ENCODE assay signal across 8 mouse cellular contexts in genomic region chr4:34777677-34778527, GRCm38 (mm10). TPM values are rescaled to one million over a fixed set of nuclear protein-coding genes. Genes with fewer than 3 reads are reported as not detected.
DNase-seq lines count a peak whose midpoint lies in the region; ATAC-seq and TF ChIP-seq lines count a peak whose summit lies in the region.

TSS of gene Smim8 (minus strand) at chr4:34778423.

- peak within 1 kb of the TSS; percentile 50 for H3K4me3 ChIP-seq in C2C12 (ENCODE audit: insufficient read depth, poor library complexity, severe bottlenecking)
- peak within 1 kb of the TSS; percentile 87 for H3K4me3 ChIP-seq in erythroblast, embryonic 14.5 days (replicated peaks)
- H3K4me3 ChIP-seq in heart, embryonic 13.5 days: peak within 1 kb of the TSS; percentile 71
- peak within 1 kb of the TSS; percentile 81 for H3K4me3 ChIP-seq in liver, embryonic 12.5 days
- peak within 1 kb of the TSS; percentile 59 for H3K4me3 ChIP-seq in stomach, embryonic 15.5 days (replicated peaks)

- peak within 1 kb of the TSS; percentile 58 for H3ac ChIP-seq in C2C12 (ENCODE audit: control insufficient read depth, insufficient read length, low read depth)

- WGBS in heart, embryonic 13.5 days: 5% methylated on average over 40 of the region's 40 CpGs
- WGBS in liver, embryonic 12.5 days (ENCODE audit: insufficient replicate concordance): 6% methylated on average over 40 of the region's 40 CpGs
- WGBS in stomach, embryonic 15.5 days: 6% methylated on average over 40 of the region's 40 CpGs

- TF ChIP-seq CTCF in C2C12 (IDR thresholded peaks at IDR 0.05; ENCODE audit: control insufficient read depth, insufficient read depth, insufficient read length): peak; percentile 68
- peak; percentile 90 for TF ChIP-seq CTCF in brain, embryonic 14.5 days (IDR thresholded peaks at IDR 0.05; ENCODE audit: borderline replicate concordance, extremely low read depth, insufficient read depth, insufficient read length)

- H3K27ac ChIP-seq in heart, embryonic 13.5 days (replicated peaks): peak within 1 kb of the TSS; percentile 87
- H3K27ac ChIP-seq in liver, embryonic 12.5 days: peak within 1 kb of the TSS; percentile 80
- peak within 1 kb of the TSS; percentile 76 for H3K27ac ChIP-seq in stomach, embryonic 15.5 days

- no peaks in the 10 kb centered on the region for H3K9me3 ChIP-seq in erythroblast, embryonic 14.5 days (ENCODE audit: control insufficient read depth, low read length)
- H3K9me3 ChIP-seq in heart, embryonic 13.5 days: no peaks in the 10 kb centered on the region
- no peaks in the 10 kb centered on the region for H3K9me3 ChIP-seq in liver, embryonic 12.5 days (replicated peaks)
- no peaks in the 10 kb centered on the region for H3K9me3 ChIP-seq in stomach, embryonic 15.5 days

- H3K9ac ChIP-seq in heart, embryonic 13.5 days: peak within 1 kb of the TSS; percentile 89
- peak within 1 kb of the TSS; percentile 77 for H3K9ac ChIP-seq in liver, embryonic 12.5 days
- peak within 1 kb of the TSS; percentile 38 for H3K9ac ChIP-seq in stomach, embryonic 15.5 days

- no peaks in the 10 kb centered on the region for H3K79me3 ChIP-seq in C2C12 (ENCODE audit: low read depth)

- peak within 1 kb of the TSS; percentile 80 for H3K4me2 ChIP-seq in heart, embryonic 13.5 days
- H3K4me2 ChIP-seq in liver, embryonic 12.5 days: peak within 1 kb of the TSS; percentile 70
- H3K4me2 ChIP-seq in stomach, embryonic 15.5 days: peak within 1 kb of the TSS; percentile 63

- H3K36me3 ChIP-seq in C2C12 (ENCODE audit: control insufficient read depth, insufficient read depth): no peaks in the 10 kb centered on the region
- no peaks in the 10 kb centered on the region for H3K36me3 ChIP-seq in erythroblast, embryonic 14.5 days (ENCODE audit: control insufficient read depth)
- no peaks in the 10 kb centered on the region for H3K36me3 ChIP-seq in heart, embryonic 13.5 days
- no peaks in the 10 kb centered on the region for H3K36me3 ChIP-seq in liver, embryonic 12.5 days
- H3K36me3 ChIP-seq in stomach, embryonic 15.5 days: no peaks in the 10 kb centered on the region

- peak; percentile 80; the same call in 1 of the 2 replicates for TF ChIP-seq POLR2A in brain, embryonic 14.5 days (IDR thresholded peaks at IDR 0.05; ENCODE audit: borderline replicate concordance, extremely low read depth, insufficient read depth, insufficient read length, poor library complexity, severe bottlenecking)

- H3K27me3 ChIP-seq in C2C12 (ENCODE audit: control insufficient read depth, insufficient read depth, insufficient read length): no peaks in the 10 kb centered on the region
- no peaks in the 10 kb centered on the region for H3K27me3 ChIP-seq in erythroblast, embryonic 14.5 days (ENCODE audit: control insufficient read depth)
- H3K27me3 ChIP-seq in heart, embryonic 13.5 days (replicated peaks): no peaks in the 10 kb centered on the region
- no peaks in the 10 kb centered on the region for H3K27me3 ChIP-seq in liver, embryonic 12.5 days (replicated peaks)
- H3K27me3 ChIP-seq in stomach, embryonic 15.5 days (replicated peaks): no peaks in the 10 kb centered on the region

- ATAC-seq in heart, embryonic 13.5 days (ENCODE audit: extremely low read depth, insufficient number of reproducible peaks, low FRiP score, low TSS enrichment): peak; percentile 85
- ATAC-seq in liver, embryonic 12.5 days: peak; percentile 92
- ATAC-seq in stomach, embryonic 15.5 days (ENCODE audit: insufficient read depth, low FRiP score, low read depth): peak; percentile 95

- peaks cover 22% of the 10 kb centered on the region for H3K4me1 ChIP-seq in erythroblast, embryonic 14.5 days (ENCODE audit: control insufficient read depth)
- H3K4me1 ChIP-seq in heart, embryonic 13.5 days: peaks cover 13% of the 10 kb centered on the region; the same call in 1 of the 2 replicates
- H3K4me1 ChIP-seq in liver, embryonic 12.5 days: peaks cover 15% of the 10 kb centered on the region
- 0 out of 2 replicates have a peak, but pooled peaks cover 3% of the 10 kb centered on the region for H3K4me1 ChIP-seq in stomach, embryonic 15.5 days

- no peaks in the 10 kb centered on the region for H3K79me2 ChIP-seq in C2C12 (ENCODE audit: control insufficient read depth, insufficient read depth)

- peak; percentile 96 for DNase-seq in brain, embryonic 14.5 days (ENCODE audit: low read depth)
- peak; percentile 96 for DNase-seq in kidney, postnatal 10 days
- DNase-seq in natural killer cell, adult 2 months (ENCODE audit: low spot score in 2 of 2): peak; percentile 84 to 88

TF ChIP-seq in C2C12, 6 proteins besides CTCF, POLR2A, EP300 and RAD21:
- TF ChIP-seq USF1 (IDR thresholded peaks at IDR 0.05; ENCODE audit: low read depth): no peak
- TF ChIP-seq MYOG (IDR thresholded peaks at IDR 0.05; ENCODE audit: control insufficient read depth, extremely low read depth, insufficient read length): no peak
- no peak for TF ChIP-seq MAX (IDR thresholded peaks at IDR 0.05)
- no peak for TF ChIP-seq FOSL1 (IDR thresholded peaks at IDR 0.05; ENCODE audit: insufficient read depth, low read length, poor library complexity, severe bottlenecking)
- no peak for TF ChIP-seq MYOD1 (IDR thresholded peaks at IDR 0.05; ENCODE audit: control insufficient read depth, insufficient read length, low read depth)
- TF ChIP-seq CEBPB (IDR thresholded peaks at IDR 0.05; ENCODE audit: low read depth): no peak

RNA-seq across cellular contexts. Expression of gene Smim8, which starts in this region (rescaled TPM):
- 11.1 TPM for polyA plus RNA-seq in C2C12 (2012; fragmentation: generic; extraction: Trizol)
- polyA plus RNA-seq in brain, embryonic 14.5 days (2012; rRNA removed): 19.8 and 22.8 TPM in 2 replicates
- polyA plus RNA-seq in erythroblast, embryonic 14.5 days (2012): 1.2 and 1.4 TPM in 2 replicates
- 56.8 and 58.9 TPM in 2 replicates for polyA plus RNA-seq in heart, embryonic 13.5 days (2015; fragmentation: Nextera tagmentation; extraction: Ambion mirVana)
- polyA plus RNA-seq in liver, embryonic 12.5 days (2016; fragmentation: Nextera tagmentation; extraction: Ambion mirVana): 30.0 and 30.3 TPM in 2 replicates
- 41.1 and 43.0 TPM in 2 replicates for polyA plus RNA-seq in stomach, embryonic 15.5 days (2015; fragmentation: Nextera tagmentation; extraction: Ambion mirVana)

Comparison
In these comparisons a context has a peak if more than half of its experiments do, and no peak if none do; other contexts are left out.
1. Peak in every context shown above with its lines: DNase-seq, ATAC-seq, H3K4me3 ChIP-seq and H3K27ac ChIP-seq.
2. H3K9ac ChIP-seq: peak in every context shown above with its lines; median percentile 89 in heart, embryonic 13.5 days; 77 in liver, embryonic 12.5 days; 38 in stomach, embryonic 15.5 days.